Comparison of ENCODE assay signal across 24 mouse cellular contexts in the genomic region with DNA sequence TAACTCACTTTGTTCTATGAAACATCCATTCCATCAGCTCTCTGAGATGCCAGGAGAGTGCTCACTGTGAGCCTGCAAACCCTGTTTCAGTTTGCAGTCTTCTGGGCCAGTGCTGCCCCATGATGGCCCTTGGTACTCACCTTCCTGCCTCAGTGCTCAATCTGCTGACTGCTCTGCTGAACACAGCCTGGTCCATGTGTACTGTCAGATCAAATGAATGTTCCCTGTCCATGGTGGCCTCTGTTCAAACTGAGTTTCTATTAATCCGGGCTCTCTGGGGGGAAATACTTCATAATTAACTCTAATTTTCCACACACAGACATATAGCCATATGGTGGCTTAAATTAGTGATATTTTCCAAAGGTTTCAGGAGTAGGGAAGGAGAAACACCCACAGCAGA.
A peak's percentile ranks its signal among the peaks of the same experiment; 100 is the strongest.
DNase-seq lines count a peak whose midpoint lies in the region; ATAC-seq and TF ChIP-seq lines count a peak whose summit lies in the region.
"Had no signal": no experiment of that assay in that cellular context is flagged by ENCODE, and none has a peak within 500 bp of the region (broad histone marks: within the 10 kb centered on the region; RNA-seq: fewer than 3 reads in every experiment).

No protein-coding gene starts in this region.

- intact Hi-C loops in left cerebral cortex, postnatal 4 days (cut with DNase I): no loop called here

- H3K27ac ChIP-seq in midbrain, postnatal 0 days (ENCODE audit: low read depth, low read length): no peak overlapping the region
- H3K27ac ChIP-seq in midbrain, embryonic 11.5 days (ENCODE audit: low read depth, low read length): no peak overlapping the region
- H3K27ac ChIP-seq: embryonic facial prominence, embryonic 10.5 days; embryonic facial prominence, embryonic 13.5 days; forebrain, embryonic 12.5 days; forebrain, embryonic 15.5 days; heart, adult 2 months; hindbrain, embryonic 12.5 days had no signal

- H3K4me2 ChIP-seq in midbrain, postnatal 0 days (ENCODE audit: low read depth, low read length, poor library complexity, severe bottlenecking): no peak overlapping the region
- H3K4me2 ChIP-seq in midbrain, embryonic 11.5 days: no peak overlapping the region
- H3K4me2 ChIP-seq: embryonic facial prominence, embryonic 13.5 days; forebrain, embryonic 12.5 days; forebrain, embryonic 15.5 days; heart, embryonic 11.5 days; hindbrain, embryonic 12.5 days had no signal

- 85% methylated on average over 1 of the region's 1 CpGs for WGBS in midbrain, postnatal 0 days
- WGBS in midbrain, embryonic 11.5 days: 89% methylated on average over 1 of the region's 1 CpGs

- peak; percentile 8 to 22 for DNase-seq in cerebellum, postnatal 10 days
- no peak for DNase-seq in cerebellum, postnatal 25 days
- peak; percentile 10 for DNase-seq in left cerebral cortex, postnatal 4 days
- no peak for DNase-seq in left cerebral cortex, adult 18-20 months (ENCODE audit: low spot score in 2 of 2)
- peak; percentile 45 for DNase-seq in midbrain, postnatal 0 days (ENCODE audit: low spot score)
- DNase-seq in midbrain, embryonic 11.5 days (ENCODE audit: low spot score, missing footprints): no peak
- no peak for DNase-seq in thymus, postnatal 25 days
- DNase-seq: adrenal gland, adult 8-10 months; adrenal gland, postnatal 25 days; cerebellum, adult 18-20 months; cerebellum, adult 9-10 months; cerebellum, postnatal 36 days; embryo, embryonic 11 days; gastrocnemius, postnatal 25 days; heart, adult 2 months had no signal

- H3K4me1 ChIP-seq in midbrain, postnatal 0 days (ENCODE audit: insufficient read depth, low read length): peaks cover 3% of the 10 kb centered on the region; the same call in 1 of the 2 replicates
- H3K4me1 ChIP-seq in midbrain, embryonic 11.5 days (ENCODE audit: control insufficient read depth, insufficient read depth, low read length): 0 out of 2 replicates have a peak, but pooled peaks cover 5% of the 10 kb centered on the region
- H3K4me1 ChIP-seq: embryonic facial prominence, embryonic 10.5 days; embryonic facial prominence, embryonic 13.5 days; forebrain, embryonic 15.5 days; hindbrain, embryonic 12.5 days had no signal

- H3K36me3 ChIP-seq in midbrain, postnatal 0 days (ENCODE audit: insufficient read depth, low read length): no peaks in the 10 kb centered on the region
- no peaks in the 10 kb centered on the region for H3K36me3 ChIP-seq in midbrain, embryonic 11.5 days (ENCODE audit: control insufficient read depth, insufficient read depth, low read length)
- H3K36me3 ChIP-seq: embryonic facial prominence, embryonic 10.5 days; embryonic facial prominence, embryonic 13.5 days; forebrain, embryonic 12.5 days; forebrain, embryonic 15.5 days; hindbrain, embryonic 12.5 days had no signal

- no peaks in the 10 kb centered on the region for H3K9me3 ChIP-seq in midbrain, postnatal 0 days (ENCODE audit: low read length)
- H3K9me3 ChIP-seq in midbrain, embryonic 11.5 days (ENCODE audit: control insufficient read depth, low read length): no peaks in the 10 kb centered on the region
- H3K9me3 ChIP-seq: embryonic facial prominence, embryonic 10.5 days; embryonic facial prominence, embryonic 13.5 days; forebrain, embryonic 12.5 days; forebrain, embryonic 15.5 days; hindbrain, embryonic 12.5 days had no signal

- no peaks in the 10 kb centered on the region for H3K27me3 ChIP-seq in midbrain, postnatal 0 days (ENCODE audit: insufficient read depth, low read length)
- no peaks in the 10 kb centered on the region for H3K27me3 ChIP-seq in midbrain, embryonic 11.5 days (ENCODE audit: control insufficient read depth, insufficient read depth, low read length)
- H3K27me3 ChIP-seq: embryonic facial prominence, embryonic 13.5 days; forebrain, embryonic 15.5 days; hindbrain, embryonic 12.5 days had no signal

- TF ChIP-seq CTCF in midbrain, postnatal 0 days (IDR thresholded peaks at IDR 0.05): no peak

- no peak overlapping the region for H3K9ac ChIP-seq in midbrain, postnatal 0 days (replicated peaks; ENCODE audit: low read length, poor library complexity, severe bottlenecking)
- no peak overlapping the region for H3K9ac ChIP-seq in midbrain, embryonic 11.5 days (ENCODE audit: low read length)
- H3K9ac ChIP-seq: embryonic facial prominence, embryonic 13.5 days; forebrain, embryonic 12.5 days; forebrain, embryonic 15.5 days; hindbrain, embryonic 12.5 days had no signal

- no peak overlapping the region for H3K4me3 ChIP-seq in midbrain, postnatal 0 days (ENCODE audit: low read depth, low read length)
- H3K4me3 ChIP-seq in midbrain, embryonic 11.5 days (ENCODE audit: low read depth, low read length): no peak overlapping the region
- H3K4me3 ChIP-seq: embryonic facial prominence, embryonic 10.5 days; embryonic facial prominence, embryonic 13.5 days; erythroblast, embryonic 14.5 days; forebrain, embryonic 12.5 days; forebrain, embryonic 15.5 days; heart, adult 2 months; hindbrain, embryonic 12.5 days had no signal

- no peak for ATAC-seq in midbrain, postnatal 0 days (ENCODE audit: low FRiP score)
- ATAC-seq in midbrain, embryonic 11.5 days (ENCODE audit: low FRiP score): no peak
- ATAC-seq: activated CD4-positive, CD25-positive, alpha-beta regulatory T cell, adult 4 months; forebrain, embryonic 15.5 days; hindbrain, embryonic 16.5 days had no signal

Comparison
In these comparisons a context has a peak if more than half of its experiments do, and no peak if none do; other contexts are left out.
1. DNase-seq: peak in cerebellum, postnatal 10 days (2 of 2), left cerebral cortex, postnatal 4 days (single experiment) and midbrain, postnatal 0 days (single experiment); none in cerebellum, postnatal 25 days (0 of 2), left cerebral cortex, adult 18-20 months (0 of 2), midbrain, embryonic 11.5 days (single experiment) and thymus, postnatal 25 days (single experiment).